Mouse (Mus musculus) forebrain, embryonic 16.5 days (tissue): Measurements from ENCODE around the gene P3h1. TPM values are rescaled to one million over a fixed set of nuclear protein-coding genes. Genes with fewer than 3 reads are reported as not detected.

Source experiments
- ATAC-seq: fragments of 200-750 bp; cut with Nextera tagmentation; 2 replicates; pipeline ENCODE4 v1.8.0; 2017; ENCODE audit warnings: mild to moderate bottlenecking, moderate library complexity
- H3K27ac ChIP-seq: fragments of 300-500 bp; sonication (generic); 2 replicates; pipeline ENCODE4 v1.5.1; 2014; ENCODE audit warnings: low read length, control low read depth
- H3K27me3 ChIP-seq: fragments of 300-500 bp; sonication (generic); replicated peaks from 2 replicates; pipeline ENCODE4 v1.6.1; 2014; ENCODE audit warnings: low read length; ENCODE audit not compliant: control insufficient read depth, insufficient read depth
- H3K36me3 ChIP-seq: fragments of 300-500 bp; sonication (generic); 2 replicates; pipeline ENCODE4 v1.6.1; 2014; ENCODE audit not compliant: control insufficient read depth, insufficient read depth
- H3K4me1 ChIP-seq: fragments of 300-500 bp; sonication (generic); replicated peaks from 2 replicates; pipeline ENCODE4 v1.6.1; 2014; ENCODE audit warnings: low read length; ENCODE audit not compliant: control insufficient read depth, insufficient read depth
- H3K4me2 ChIP-seq: fragments of 300-500 bp; sonication (generic); 2 replicates; pipeline ENCODE4 v1.6.1; 2014; ENCODE audit warnings: mild to moderate bottlenecking, low read length, control low read depth
- H3K4me3 ChIP-seq: fragments of 300-500 bp; sonication (generic); replicated peaks from 2 replicates; pipeline ENCODE4 v1.5.1; 2014; ENCODE audit warnings: mild to moderate bottlenecking, low read length, control low read depth
- H3K9ac ChIP-seq: fragments of 300-500 bp; sonication (generic); replicated peaks from 2 replicates; pipeline ENCODE4 v1.6.1; 2014; ENCODE audit warnings: low read depth, low read length, control low read depth
- H3K9me3 ChIP-seq: fragments of 300-500 bp; sonication (generic); 2 replicates; pipeline ENCODE4 v1.6.1; 2016; ENCODE audit warnings: low read length; ENCODE audit not compliant: control insufficient read depth
- WGBS: fragments of 180-500 bp; shearing (Covaris S2); extraction: QIAGEN DNeasy Blood & Tissue Kit; methylation state at CpG from one replicate; pipeline ENCODE4 v1.1.7; 2014; 5-methylcytosine and 5-hydroxymethylcytosine counted together
- polyA plus RNA-seq: library from polyadenylated mRNA; unstranded; fragments of >200 nt; fragmentation: Nextera tagmentation; extraction: Ambion mirVana; gene quantifications from 2 replicates; pipeline ENCODE4 v1.2.1, GENCODE M21; 2015

The P3h1 gene
- 9.3 and 9.4 TPM in 2 replicates for polyA plus RNA-seq

DNA sequence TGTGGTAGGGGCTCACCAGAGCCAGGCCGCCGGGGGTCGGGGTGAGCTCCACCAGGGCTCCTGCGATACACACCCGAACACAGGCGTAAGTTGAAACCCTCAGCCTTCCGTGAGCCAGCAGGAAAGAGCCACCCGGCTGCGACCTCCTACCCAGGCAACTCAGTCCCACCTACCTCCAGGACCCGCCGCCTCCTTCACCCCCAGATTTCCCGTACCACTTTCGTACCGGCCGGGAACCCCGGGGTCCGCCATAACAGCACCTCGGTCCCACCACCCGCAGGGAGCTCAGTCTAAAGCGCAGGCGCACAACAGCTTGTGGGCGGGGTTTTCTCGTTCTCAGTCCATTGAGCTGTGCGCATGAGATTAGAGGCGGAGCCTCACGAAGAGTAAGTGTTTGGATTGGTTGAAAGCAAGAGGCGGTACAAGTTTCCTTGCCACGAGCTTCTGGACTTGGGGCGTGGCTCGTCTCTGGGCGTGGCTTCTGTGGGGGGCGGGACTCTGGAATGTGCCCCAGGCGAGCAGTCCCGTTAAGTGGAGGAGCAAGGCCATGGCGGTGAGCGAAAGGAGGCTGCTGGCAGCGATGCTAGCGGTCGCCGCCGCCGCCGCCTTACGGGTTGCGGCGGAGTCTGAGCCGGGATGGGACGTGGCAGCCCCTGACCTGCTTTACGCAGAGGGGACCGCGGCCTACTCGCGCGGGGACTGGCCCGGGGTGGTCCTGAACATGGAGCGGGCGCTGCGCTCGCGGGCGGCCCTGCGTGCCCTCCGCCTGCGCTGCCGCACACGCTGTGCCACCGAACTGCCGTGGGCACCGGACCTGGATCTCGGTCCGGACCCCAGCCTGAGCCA is at the start of gene P3h1, which contains the start of gene AU022252:
Gene P3h1 (plus strand): TSS at position 506 of the 846 bp plus-strand sequence.
Gene AU022252 (minus strand): TSS at position 303 of the 846 bp plus-strand sequence.
- under 1% methylated on average over 71 of the region's 71 CpGs for WGBS
- peak; percentile 96 for ATAC-seq
- peaks cover 16% of the 10 kb centered on the region for H3K4me1 ChIP-seq

DNA sequence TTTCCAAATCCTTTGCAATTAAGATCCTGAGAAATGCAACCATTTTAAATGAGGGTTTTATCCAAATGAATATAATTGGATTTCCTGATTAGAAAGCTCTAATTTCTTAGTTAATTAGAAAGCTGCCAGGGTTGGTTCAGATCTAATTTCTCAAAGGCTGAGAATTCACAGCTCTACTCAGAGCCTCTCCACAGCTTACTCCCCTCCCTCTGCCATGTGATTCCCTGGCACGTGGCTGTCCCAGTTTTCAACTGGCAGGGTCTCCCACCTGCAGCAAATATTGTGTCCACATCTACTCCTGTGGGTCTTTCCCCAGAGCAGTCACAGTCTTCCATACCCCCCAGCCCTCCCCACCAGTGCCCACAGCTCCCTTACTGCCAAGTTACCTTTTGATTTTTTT is 49.2 kb upstream of the P3h1 start:
- no peak for ATAC-seq
- Histone ChIP-seq H3K4me3 (no peak overlapping the region), H3K36me3 (no peaks in the 10 kb centered on the region), H3K27me3 (no peaks in the 10 kb centered on the region), H3K4me1 (no peaks in the 10 kb centered on the region), H3K9me3 (no peaks in the 10 kb centered on the region), H3K9ac (no peak overlapping the region), H3K27ac (no peak overlapping the region), H3K4me2 (no peak overlapping the region)
- WGBS: 19% methylated on average over 1 of the region's 1 CpGs

More for the DNA sequence above, at the start of gene P3h1, which contains the start of gene AU022252:
- peak within 1 kb of the TSS; percentile 60 for H3K27ac ChIP-seq
- H3K4me2 ChIP-seq: peak within 1 kb of the TSS; percentile 91
- peak within 1 kb of the TSS; percentile 86 for H3K4me3 ChIP-seq
- peak within 1 kb of the TSS; percentile 79 for H3K9ac ChIP-seq
- peaks cover 2% of the 10 kb centered on the region; the same call in 1 of the 2 replicates for H3K36me3 ChIP-seq
- no peaks in the 10 kb centered on the region for H3K27me3 ChIP-seq
- no peaks in the 10 kb centered on the region for H3K9me3 ChIP-seq

DNA sequence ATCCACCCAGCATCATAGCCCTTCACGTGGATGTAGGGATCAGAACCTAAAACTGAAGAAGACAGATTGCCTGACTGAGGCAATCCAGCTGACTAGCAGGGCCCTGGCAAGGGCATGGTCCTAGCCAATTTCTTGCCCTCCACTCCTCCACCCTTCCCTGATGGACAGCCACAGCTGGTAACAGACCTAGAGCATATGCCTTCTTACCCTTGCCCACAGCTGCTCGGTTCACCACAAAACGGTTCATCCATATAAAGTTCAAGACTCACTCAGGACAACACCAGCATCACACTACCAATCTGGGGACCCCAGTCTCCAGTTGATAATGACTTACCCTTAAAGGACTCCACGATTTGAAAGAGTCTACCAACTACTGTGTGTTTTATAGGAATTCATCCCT is 46.9 kb upstream of the P3h1 start:
- Histone ChIP-seq H3K36me3 (no peaks in the 10 kb centered on the region), H3K4me1 (no peaks in the 10 kb centered on the region), H3K27ac (no peak overlapping the region), H3K4me2 (no peak overlapping the region), H3K27me3 (no peaks in the 10 kb centered on the region), H3K9me3 (no peaks in the 10 kb centered on the region), H3K4me3 (no peak overlapping the region), H3K9ac (no peak overlapping the region)
- no peak for ATAC-seq
- 93% methylated on average over 4 of the region's 4 CpGs for WGBS

DNA sequence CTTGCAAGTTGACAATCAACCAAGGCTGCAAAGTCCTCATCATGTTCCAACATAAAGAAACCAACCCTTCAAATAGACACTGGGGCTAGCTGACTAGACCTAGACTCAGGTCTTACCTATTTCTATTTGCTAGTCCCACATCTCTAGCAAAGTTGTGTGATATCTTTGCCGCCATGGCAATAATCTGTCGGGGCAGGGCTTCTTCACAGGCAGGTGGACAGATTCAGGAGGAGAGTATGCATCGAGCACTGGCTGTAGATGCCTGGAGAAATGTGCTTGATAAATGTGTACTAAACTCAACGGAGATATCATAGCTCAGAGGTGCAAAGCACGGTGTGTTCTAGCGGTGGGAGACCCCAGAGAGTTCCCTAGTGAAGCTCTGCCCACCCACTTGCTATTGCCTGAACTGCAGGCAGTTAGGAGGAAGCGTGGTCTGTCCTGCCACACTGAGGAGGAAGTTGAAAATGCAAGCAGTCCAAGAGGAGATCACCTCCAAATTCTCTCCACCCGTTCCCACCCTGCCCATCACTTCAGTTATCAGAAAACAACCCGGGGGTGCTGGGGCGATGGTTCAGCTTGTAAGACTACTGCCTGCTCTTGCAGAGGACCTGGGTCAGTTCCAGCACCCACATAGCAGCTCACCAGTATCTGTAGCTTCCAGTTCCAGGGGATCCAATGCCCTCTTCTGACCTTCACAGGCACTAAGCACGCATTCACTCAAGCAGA is 44.5 kb upstream of the P3h1 start:
- 59% methylated on average over 11 of the region's 11 CpGs for WGBS
- ATAC-seq: no peak
- no peaks in the 10 kb centered on the region for H3K36me3 ChIP-seq
- no peaks in the 10 kb centered on the region for H3K27me3 ChIP-seq
- H3K9me3 ChIP-seq: no peaks in the 10 kb centered on the region
- no peak overlapping the region for H3K4me2 ChIP-seq
- no peak overlapping the region for H3K4me3 ChIP-seq
- no peaks in the 10 kb centered on the region for H3K4me1 ChIP-seq
- H3K27ac ChIP-seq: no peak overlapping the region
- H3K9ac ChIP-seq: no peak overlapping the region

DNA sequence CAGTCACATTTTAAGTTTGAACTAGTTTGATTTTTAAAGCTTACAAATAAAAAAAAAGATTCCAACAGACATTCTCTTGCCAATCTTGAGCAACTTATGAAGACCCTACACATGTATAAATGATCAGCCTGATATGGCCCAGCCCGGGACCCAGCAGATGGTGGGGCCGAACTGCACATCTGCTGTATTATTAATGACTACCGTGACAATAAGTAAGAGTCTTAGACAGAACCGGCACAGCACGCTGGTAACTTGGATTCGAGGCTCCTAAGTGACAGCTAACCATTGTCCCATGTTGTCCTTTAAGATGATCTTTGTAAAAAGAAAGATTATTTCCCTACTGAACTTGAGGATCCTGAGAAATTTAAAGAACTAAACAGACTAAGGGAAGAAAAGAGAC is 43.3 kb upstream of the P3h1 start:
- no peak for ATAC-seq
- H3K36me3 ChIP-seq: no peaks in the 10 kb centered on the region
- no peaks in the 10 kb centered on the region for H3K4me1 ChIP-seq
- no peaks in the 10 kb centered on the region for H3K9me3 ChIP-seq
- no peak overlapping the region for H3K4me3 ChIP-seq
- H3K27me3 ChIP-seq: no peaks in the 10 kb centered on the region
- H3K9ac ChIP-seq: no peak overlapping the region
- no peak overlapping the region for H3K27ac ChIP-seq
- H3K4me2 ChIP-seq: no peak overlapping the region
- 65% methylated on average over 6 of the region's 6 CpGs for WGBS

DNA sequence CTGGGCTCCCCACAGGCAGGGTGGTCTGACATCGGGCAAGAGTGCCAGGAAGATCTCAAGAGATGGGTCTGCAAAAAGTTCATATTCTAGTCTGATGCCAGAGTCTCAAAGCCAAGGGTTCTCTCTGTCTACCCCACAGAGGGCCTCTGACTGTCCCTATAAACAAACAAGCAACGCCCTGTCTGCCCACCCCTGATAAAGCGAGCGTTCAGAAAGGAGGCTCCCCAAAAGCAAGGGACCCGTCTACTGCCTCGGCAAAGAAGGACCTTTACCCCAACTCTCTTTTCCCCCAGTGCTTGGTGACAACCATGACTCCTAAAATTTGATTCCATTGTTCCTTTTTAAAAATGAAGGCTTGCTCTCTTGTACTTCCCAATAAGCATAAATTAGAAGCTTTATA is 42.9 kb upstream of the P3h1 start, which contains the start of gene Ermap:
Gene Ermap (minus strand): TSS at position 148 of the 400 bp plus-strand sequence.
- Histone ChIP-seq H3K27me3 (no peaks in the 10 kb centered on the region), H3K9ac (no peak within 1 kb of the TSS), H3K4me3 (no peak within 1 kb of the TSS), H3K36me3 (no peaks in the 10 kb centered on the region), H3K9me3 (no peaks in the 10 kb centered on the region), H3K4me1 (no peaks in the 10 kb centered on the region), H3K4me2 (no peak within 1 kb of the TSS), H3K27ac (no peak within 1 kb of the TSS)
- 84% methylated on average over 6 of the region's 6 CpGs for WGBS
- no peak for ATAC-seq

DNA sequence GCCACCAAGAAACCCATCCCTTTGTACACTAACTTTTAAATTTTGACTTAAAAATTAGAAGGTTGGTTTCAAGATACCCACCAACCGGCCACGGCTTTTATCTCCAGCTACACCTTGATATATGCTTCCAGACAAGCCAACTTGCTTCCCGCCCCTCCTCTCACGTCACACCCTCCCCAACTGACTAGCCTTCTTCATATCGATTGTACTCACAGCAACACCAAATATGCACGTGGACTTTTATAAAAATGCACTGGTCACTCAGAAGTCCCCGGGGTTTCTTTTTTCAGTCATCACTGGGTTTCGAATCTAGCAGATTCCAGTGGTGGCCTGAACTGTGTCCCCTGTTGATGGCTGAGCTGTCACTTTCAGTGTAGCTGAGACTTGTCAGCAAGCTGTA is 42.1 kb upstream of the P3h1 start:
- H3K4me3 ChIP-seq: no peak overlapping the region
- H3K9me3 ChIP-seq: no peaks in the 10 kb centered on the region
- ATAC-seq: no peak
- H3K9ac ChIP-seq: no peak overlapping the region
- 86% methylated on average over 8 of the region's 8 CpGs for WGBS
- no peak overlapping the region for H3K4me2 ChIP-seq
- H3K27ac ChIP-seq: no peak overlapping the region
- no peaks in the 10 kb centered on the region for H3K36me3 ChIP-seq
- H3K27me3 ChIP-seq: no peaks in the 10 kb centered on the region
- no peaks in the 10 kb centered on the region for H3K4me1 ChIP-seq

DNA sequence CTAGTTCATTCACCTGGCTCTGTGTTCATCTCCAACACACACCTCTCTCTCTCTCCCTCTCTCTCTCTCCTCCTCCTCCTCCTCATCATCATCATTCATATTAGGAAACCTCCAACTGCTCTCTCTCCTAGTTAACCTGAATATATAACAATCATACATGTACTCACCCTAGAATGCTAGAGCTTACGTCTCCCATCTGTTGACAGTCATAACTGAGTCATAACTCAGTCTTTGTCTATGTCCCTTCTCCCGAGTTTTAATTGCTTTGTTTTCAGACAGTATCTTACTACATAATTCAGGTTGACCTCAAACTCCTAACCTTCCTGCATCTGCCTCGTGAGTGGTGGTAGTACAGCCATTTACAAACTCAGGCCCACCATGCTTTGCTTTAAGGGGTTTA is 41.4 kb upstream of the P3h1 start:
- Histone ChIP-seq H3K9me3 (no peaks in the 10 kb centered on the region), H3K4me2 (no peak overlapping the region), H3K4me1 (peaks cover 3% of the 10 kb centered on the region), H3K36me3 (no peaks in the 10 kb centered on the region), H3K27me3 (no peaks in the 10 kb centered on the region), H3K4me3 (no peak overlapping the region), H3K27ac (no peak overlapping the region), H3K9ac (no peak overlapping the region)
- 73% methylated on average over 3 of the region's 3 CpGs for WGBS
- ATAC-seq: no peak

DNA sequence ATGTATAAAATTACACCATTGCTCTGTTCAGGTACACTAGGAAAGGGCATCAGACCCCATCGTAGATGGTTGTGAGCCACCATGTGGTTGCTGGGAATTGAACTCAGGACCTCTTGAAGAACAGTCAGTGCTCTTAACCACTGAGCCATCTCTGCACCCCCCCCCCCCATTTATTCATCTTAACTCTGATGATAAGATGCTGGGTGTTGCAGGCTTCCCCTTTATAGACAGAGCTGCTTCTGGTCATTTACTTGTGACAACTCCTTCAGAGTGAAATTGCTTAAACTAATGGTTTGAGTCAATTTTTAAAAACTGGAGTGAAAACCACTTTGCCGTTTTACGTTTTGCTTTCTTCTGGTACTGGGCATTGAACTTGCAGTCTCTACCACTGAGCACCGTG is 40.0 kb upstream of the P3h1 start:
- 90% methylated on average over 4 of the region's 4 CpGs for WGBS
- H3K9me3 ChIP-seq: no peaks in the 10 kb centered on the region
- H3K4me3 ChIP-seq: no peak overlapping the region
- peaks cover 15% of the 10 kb centered on the region for H3K4me1 ChIP-seq
- H3K27me3 ChIP-seq: no peaks in the 10 kb centered on the region
- no peak overlapping the region for H3K27ac ChIP-seq
- H3K36me3 ChIP-seq: no peaks in the 10 kb centered on the region
- no peak overlapping the region for H3K9ac ChIP-seq
- no peak overlapping the region for H3K4me2 ChIP-seq
- ATAC-seq: no peak
